Mouse (Mus musculus) embryonic facial prominence, embryonic 12.5 days (tissue): ENCODE measurements at regions not wholly inside any gene's neighbourhood (a gene's known extent, or its start where the extent isn't known, plus 50 kb on each side); places are given as distances from the start of the nearest gene placed in this dataset.
A peak's percentile ranks its signal among the peaks of the same experiment; 100 is the strongest.

Experiments used
- ATAC-seq: fragments of 200-750 bp; cut with Nextera tagmentation; 2 replicates; pipeline ENCODE4 v1.8.0; 2017; ENCODE audit not compliant: insufficient number of reproducible peaks, insufficient read depth, low FRiP score, low TSS enrichment
- H3K27ac ChIP-seq: fragments of 300-500 bp; sonication (generic); 2 replicates; pipeline ENCODE4 v1.5.1; 2016; ENCODE audit warnings: mild to moderate bottlenecking
- H3K27me3 ChIP-seq: fragments of 300-500 bp; sonication (generic); 2 replicates; pipeline ENCODE4 v1.6.1; 2016; ENCODE audit warnings: mild to moderate bottlenecking, moderate library complexity
- H3K36me3 ChIP-seq: fragments of 300-500 bp; sonication (generic); 2 replicates; pipeline ENCODE4 v1.6.1; 2016; ENCODE audit warnings: mild to moderate bottlenecking
- H3K4me1 ChIP-seq: fragments of 300-500 bp; sonication (generic); 2 replicates; pipeline ENCODE4 v1.6.1; 2016
- H3K4me2 ChIP-seq: fragments of 300-500 bp; sonication (generic); replicated peaks from 2 replicates; pipeline ENCODE4 v1.6.1; 2016; ENCODE audit warnings: mild to moderate bottlenecking, moderate library complexity
- H3K4me3 ChIP-seq: fragments of 300-500 bp; sonication (generic); 2 replicates; pipeline ENCODE4 v1.5.1; 2016; ENCODE audit warnings: mild to moderate bottlenecking
- H3K9ac ChIP-seq: fragments of 300-500 bp; sonication (generic); 2 replicates; pipeline ENCODE4 v1.6.1; 2016; ENCODE audit warnings: mild to moderate bottlenecking, moderate library complexity
- H3K9me3 ChIP-seq: fragments of 300-500 bp; sonication (generic); 2 replicates; pipeline ENCODE4 v1.6.1; 2016; ENCODE audit warnings: mild to moderate bottlenecking, moderate library complexity
- WGBS: fragments of 180-500 bp; shearing (Covaris S2); methylation state at CpG from one replicate; pipeline ENCODE4 v1.1.7; 2016; 5-methylcytosine and 5-hydroxymethylcytosine counted together

GRCm38 (mm10) chrX:98375437-98375836 lies 226.9 kb downstream of the Ar start:
- no peak overlapping the region for H3K27ac ChIP-seq
- no peaks in the 10 kb centered on the region for H3K9me3 ChIP-seq
- H3K9ac ChIP-seq, result no peak overlapping the region
- H3K36me3 ChIP-seq, result no peaks in the 10 kb centered on the region
- H3K4me2 ChIP-seq, result no peak overlapping the region
- H3K4me1 ChIP-seq, result no peaks in the 10 kb centered on the region
- H3K27me3 ChIP-seq, result no peaks in the 10 kb centered on the region
- H3K4me3 ChIP-seq, result no peak overlapping the region
- ATAC-seq, result no peak

- Histone ChIP-seq H3K9ac (no peak overlapping the region), H3K4me1 (no peaks in the 10 kb centered on the region), H3K4me2 (no peak overlapping the region), H3K27me3 (no peaks in the 10 kb centered on the region), H3K4me3 (no peak overlapping the region), H3K9me3 (no peaks in the 10 kb centered on the region), H3K27ac (no peak overlapping the region), H3K36me3 (no peaks in the 10 kb centered on the region)
- WGBS, result 59% methylated on average over 7 of the region's 7 CpGs
- no peak for ATAC-seq
These were observed 231.8 kb downstream of the Ar start for GRCm38 (mm10) chrX:98380247-98380905.

- Histone ChIP-seq H3K9me3 (no peaks in the 10 kb centered on the region), H3K36me3 (no peaks in the 10 kb centered on the region), H3K27me3 (no peaks in the 10 kb centered on the region), H3K4me3 (no peak overlapping the region), H3K9ac (no peak overlapping the region), H3K4me2 (no peak overlapping the region), H3K27ac (no peak overlapping the region), H3K4me1 (no peaks in the 10 kb centered on the region)
- WGBS, result 71% methylated on average over 1 of the region's 1 CpGs
- ATAC-seq, result no peak
These were observed 235.4 kb downstream of the Ar start for GRCm38 (mm10) chrX:98384017-98384416.

GRCm38 (mm10) chrX:98392376-98392775 lies 243.8 kb downstream of the Ar start:
- Histone ChIP-seq H3K27me3 (no peaks in the 10 kb centered on the region), H3K27ac (no peak overlapping the region), H3K4me1 (no peaks in the 10 kb centered on the region), H3K4me2 (no peak overlapping the region), H3K9ac (no peak overlapping the region), H3K9me3 (no peaks in the 10 kb centered on the region), H3K4me3 (no peak overlapping the region), H3K36me3 (no peaks in the 10 kb centered on the region)
- no peak for ATAC-seq

- no peaks in the 10 kb centered on the region for H3K9me3 ChIP-seq
- no peaks in the 10 kb centered on the region for H3K27me3 ChIP-seq
- H3K4me3 ChIP-seq, result no peak overlapping the region
- no peak overlapping the region for H3K4me2 ChIP-seq
- ATAC-seq, result no peak
- no peak overlapping the region for H3K9ac ChIP-seq
- no peak overlapping the region for H3K27ac ChIP-seq
- no peaks in the 10 kb centered on the region for H3K4me1 ChIP-seq
- H3K36me3 ChIP-seq, result no peaks in the 10 kb centered on the region
These were observed 260.5 kb downstream of the Ar start for GRCm38 (mm10) chrX:98409090-98409489.

- no peaks in the 10 kb centered on the region for H3K36me3 ChIP-seq
- H3K27me3 ChIP-seq, result no peaks in the 10 kb centered on the region
- no peak overlapping the region for H3K9ac ChIP-seq
- H3K4me3 ChIP-seq, result no peak overlapping the region
- H3K9me3 ChIP-seq, result no peaks in the 10 kb centered on the region
- no peak overlapping the region for H3K27ac ChIP-seq
- no peaks in the 10 kb centered on the region for H3K4me1 ChIP-seq
- no peak for ATAC-seq
- no peak overlapping the region for H3K4me2 ChIP-seq
These were observed 270.9 kb downstream of the Ar start for GRCm38 (mm10) chrX:98419437-98419836.

GRCm38 (mm10) chrX:98452026-98452425 lies 303.5 kb downstream of the Ar start:
- H3K27me3 ChIP-seq, result no peaks in the 10 kb centered on the region
- peak; percentile 84; the same call in 1 of the 2 replicates for ATAC-seq
- H3K9ac ChIP-seq, result no peak overlapping the region
- H3K4me3 ChIP-seq, result no peak overlapping the region
- H3K4me2 ChIP-seq, result no peak overlapping the region
- no peaks in the 10 kb centered on the region for H3K36me3 ChIP-seq
- 48% methylated on average over 2 of the region's 2 CpGs for WGBS
- no peaks in the 10 kb centered on the region for H3K9me3 ChIP-seq
- H3K4me1 ChIP-seq, result no peaks in the 10 kb centered on the region
- H3K27ac ChIP-seq, result no peak overlapping the region

- Histone ChIP-seq H3K4me1 (no peaks in the 10 kb centered on the region), H3K27ac (no peak overlapping the region), H3K4me2 (no peak overlapping the region), H3K9me3 (no peaks in the 10 kb centered on the region), H3K9ac (no peak overlapping the region), H3K36me3 (no peaks in the 10 kb centered on the region), H3K4me3 (no peak overlapping the region), H3K27me3 (no peaks in the 10 kb centered on the region)
- ATAC-seq, result no peak
- WGBS, result 87% methylated on average over 4 of the region's 4 CpGs
These were observed 328.1 kb downstream of the Ar start for GRCm38 (mm10) chrX:98476473-98477254.
